Mouse (Mus musculus) olfactory bulb, adult 2 months (tissue): Measurements from ENCODE around the gene Zhx3. TPM values are rescaled to one million over a fixed set of nuclear protein-coding genes. Genes with fewer than 3 reads are reported as not detected.

Source experiments
- H3K27ac ChIP-seq: fragments of 200-500 bp; 2 replicates; pipeline ENCODE4 v1.5.1; 2012; ENCODE audit warnings: low read depth, low read length; ENCODE audit not compliant: insufficient read depth
- H3K4me1 ChIP-seq: fragments of 200-500 bp; 2 replicates; pipeline ENCODE4 v1.6.1; 2012; ENCODE audit warnings: low read length; ENCODE audit not compliant: control insufficient read depth, insufficient read depth
- H3K4me3 ChIP-seq: fragments of 200-500 bp; 2 replicates; pipeline ENCODE4 v1.5.1; 2012; ENCODE audit warnings: mild to moderate bottlenecking, low read depth, low read length, moderate library complexity; ENCODE audit not compliant: insufficient read depth
- CTCF ChIP-seq: fragments of 200-500 bp; IDR thresholded peaks from 2 replicates; pipeline ENCODE4 v1.5.1; 2012; ENCODE audit warnings: low read depth, mild to moderate bottlenecking, low read length, moderate library complexity; ENCODE audit not compliant: insufficient read depth
- POLR2A ChIP-seq: fragments of 200-500 bp; IDR thresholded peaks from 2 replicates; pipeline ENCODE4 v1.6.1; 2012; ENCODE audit warnings: mild to moderate bottlenecking, low read depth, low read length, moderate library complexity; ENCODE audit not compliant: insufficient read depth
- WGBS: fragments of 180-500 bp; shearing (Covaris S2); methylation state at CpG from one replicate; pipeline ENCODE4 v1.1.7; 2018; 5-methylcytosine and 5-hydroxymethylcytosine counted together
- polyA plus RNA-seq: library from polyadenylated mRNA; stranded (reverse); fragments of >200 nt; gene quantifications from 2 replicates; pipeline ENCODE4 v1.2.4, GENCODE M21; 2012; ENCODE audit warnings: low replicate concordance; ENCODE audit not compliant: missing spikeins, insufficient read depth, insufficient read length

Gene Zhx3
- polyA plus RNA-seq, 1 experiment: not detected

- WGBS: 95% methylated on average over 1 of the region's 1 CpGs
- H3K27ac ChIP-seq: no peak overlapping the region
- peaks cover 5% of the 10 kb centered on the region; the same call in 1 of the 2 replicates for H3K4me1 ChIP-seq
- H3K4me3 ChIP-seq: no peak overlapping the region
- TF ChIP-seq CTCF (no peak), POLR2A (no peak)
Measured at GRCm38 (mm10) chr2:160800967-160801366, 71.8 kb downstream of the Zhx3 start.

- no peak overlapping the region for H3K27ac ChIP-seq
- WGBS: 93% methylated on average over 1 of the region's 1 CpGs
Measured at GRCm38 (mm10) chr2:160798206-160798605, 74.6 kb downstream of the Zhx3 start.

DNA sequence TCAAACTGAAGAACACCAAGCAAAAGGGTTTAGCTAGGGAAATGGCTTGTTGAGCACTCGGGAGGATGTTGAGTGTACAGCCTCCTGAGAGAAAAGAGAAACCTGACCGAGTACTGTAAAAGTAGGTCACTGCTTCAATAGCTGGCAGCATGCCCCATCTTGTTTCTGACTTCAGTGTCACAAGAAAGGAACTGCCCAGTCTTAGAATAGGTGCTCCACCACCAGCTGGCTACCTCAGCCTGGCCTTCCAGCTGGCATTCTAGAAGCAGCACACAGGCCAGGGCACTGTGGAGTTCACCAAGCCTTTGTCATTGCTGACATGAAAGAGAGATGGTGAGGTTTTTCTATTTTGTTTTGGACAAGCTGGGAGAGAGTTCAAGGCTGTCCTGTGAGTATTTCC is 75.8 kb downstream of the Zhx3 start:
- WGBS: 31% methylated on average over 2 of the region's 2 CpGs

More at GRCm38 (mm10) chr2:160798206-160798605, 74.6 kb downstream of the Zhx3 start:
- H3K4me1 ChIP-seq: peaks cover 3% of the 10 kb centered on the region; the same call in 1 of the 2 replicates
- H3K4me3 ChIP-seq: no peak overlapping the region
- TF ChIP-seq CTCF: no peak
- no peak for TF ChIP-seq POLR2A

GRCm38 (mm10) chr2:160793117-160793516 is 79.7 kb downstream of the Zhx3 start:
- Histone ChIP-seq H3K27ac (no peak overlapping the region), H3K4me1 (peaks cover 3% of the 10 kb centered on the region; the same call in 1 of the 2 replicates), H3K4me3 (no peak overlapping the region)
- WGBS: 61% methylated on average over 2 of the region's 2 CpGs
- TF ChIP-seq CTCF (no peak), POLR2A (no peak)

More for the DNA sequence above, 75.8 kb downstream of the Zhx3 start:
- Histone ChIP-seq H3K4me1 (peaks cover 3% of the 10 kb centered on the region; the same call in 1 of the 2 replicates), H3K27ac (peak overlapping the region; percentile 69), H3K4me3 (no peak overlapping the region)
- TF ChIP-seq CTCF (no peak), POLR2A (no peak)

GRCm38 (mm10) chr2:160789741-160790140 is 83.1 kb downstream of the Zhx3 start:
- Histone ChIP-seq H3K27ac (no peak overlapping the region), H3K4me3 (no peak overlapping the region), H3K4me1 (no peaks in the 10 kb centered on the region)
- no peak for TF ChIP-seq POLR2A
- TF ChIP-seq CTCF: no peak

DNA sequence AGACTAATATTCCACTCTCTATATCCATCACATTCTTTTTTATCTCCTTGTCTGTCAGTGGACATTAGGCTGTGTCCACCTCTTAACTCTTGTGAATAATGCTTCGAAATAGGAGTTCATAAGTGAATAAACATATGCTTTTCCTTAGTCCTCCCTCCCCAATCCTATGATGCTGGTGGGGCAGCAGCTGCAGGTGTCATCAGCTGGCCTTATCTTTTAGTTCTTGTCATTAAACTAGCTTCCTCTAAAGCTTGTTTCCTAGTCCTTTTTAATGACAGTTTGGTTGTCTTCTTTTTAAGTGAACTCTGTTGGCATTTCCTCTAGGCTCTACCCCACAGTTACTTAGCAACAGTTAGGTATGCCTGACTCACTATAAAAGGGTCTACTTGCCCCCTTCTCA is 83.8 kb downstream of the Zhx3 start:
- no peaks in the 10 kb centered on the region for H3K4me1 ChIP-seq
- no peak overlapping the region for H3K4me3 ChIP-seq
- no peak overlapping the region for H3K27ac ChIP-seq
- WGBS: 93% methylated on average over 1 of the region's 1 CpGs
- TF ChIP-seq POLR2A (no peak), CTCF (no peak)

- TF ChIP-seq CTCF (no peak), POLR2A (no peak)
- WGBS: 42% methylated on average over 1 of the region's 1 CpGs
- Histone ChIP-seq H3K27ac (peak overlapping the region; percentile 74), H3K4me3 (no peak overlapping the region), H3K4me1 (no peaks in the 10 kb centered on the region)
Measured at GRCm38 (mm10) chr2:160786333-160786732, 86.5 kb downstream of the Zhx3 start.

GRCm38 (mm10) chr2:160780834-160781219 is 92.0 kb downstream of the Zhx3 start:
- Histone ChIP-seq H3K27ac (no peak overlapping the region), H3K4me3 (no peak overlapping the region), H3K4me1 (no peaks in the 10 kb centered on the region)
- no peak for TF ChIP-seq POLR2A
- no peak for TF ChIP-seq CTCF
- WGBS: 78% methylated on average over 2 of the region's 2 CpGs

GRCm38 (mm10) chr2:160780154-160780833 is 92.5 kb downstream of the Zhx3 start:
- Histone ChIP-seq H3K4me3 (no peak overlapping the region), H3K27ac (no peak overlapping the region), H3K4me1 (no peaks in the 10 kb centered on the region)
- TF ChIP-seq CTCF (no peak), POLR2A (no peak)
- 69% methylated on average over 13 of the region's 13 CpGs for WGBS

GRCm38 (mm10) chr2:160778034-160778433 is 94.8 kb downstream of the Zhx3 start:
- 60% methylated on average over 2 of the region's 2 CpGs for WGBS

More at GRCm38 (mm10) chr2:160778034-160778433, 94.8 kb downstream of the Zhx3 start:
- Histone ChIP-seq H3K27ac (no peak overlapping the region), H3K4me3 (no peak overlapping the region), H3K4me1 (no peaks in the 10 kb centered on the region)
- TF ChIP-seq POLR2A (no peak), CTCF (no peak)
